Mouse (Mus musculus) C2C12 (cell line): ENCODE measurements around the gene Slc39a7. TPM values are rescaled to one million over a fixed set of nuclear protein-coding genes. Genes with fewer than 3 reads are reported as not detected.

Source experiments
- H3K27me3 ChIP-seq: one replicate; pipeline ENCODE4 v1.6.1; 2011; ENCODE audit not compliant: control insufficient read depth, insufficient read depth, insufficient read length
- H3K36me3 ChIP-seq: one replicate; pipeline ENCODE4 v1.6.1; 2011; ENCODE audit not compliant: control insufficient read depth, insufficient read depth
- H3K4me3 ChIP-seq: one replicate; pipeline ENCODE4 v1.5.1; 2011; ENCODE audit warnings: mild to moderate bottlenecking, control low read depth; ENCODE audit not compliant: poor library complexity, insufficient read depth, severe bottlenecking
- H3K79me2 ChIP-seq: one replicate; pipeline ENCODE4 v1.6.1; 2011; ENCODE audit not compliant: control insufficient read depth, insufficient read depth
- H3K79me3 ChIP-seq: one replicate; pipeline ENCODE4 v1.6.1; 2011; ENCODE audit warnings: low read depth, control low read depth
- H3ac ChIP-seq: one replicate; pipeline ENCODE3; 2011; ENCODE audit warnings: low read depth; ENCODE audit not compliant: control insufficient read depth, insufficient read length
- CEBPB ChIP-seq: IDR thresholded peaks from one replicate; pipeline ENCODE4 v1.6.1; 2011; ENCODE audit warnings: low read depth, mild to moderate bottlenecking, control low read depth, moderate library complexity
- CTCF ChIP-seq: IDR thresholded peaks from one replicate; pipeline ENCODE4 v1.5.1; 2011; ENCODE audit not compliant: control insufficient read depth, insufficient read depth, insufficient read length
- FOSL1 ChIP-seq: IDR thresholded peaks from one replicate; pipeline ENCODE4 v1.8.0; 2011; ENCODE audit warnings: mild to moderate bottlenecking, low read length; ENCODE audit not compliant: poor library complexity, insufficient read depth, severe bottlenecking
- MAX ChIP-seq: IDR thresholded peaks from one replicate; pipeline ENCODE4 v1.6.1; 2011; ENCODE audit warnings: mild to moderate bottlenecking, control low read depth
- MYOD1 ChIP-seq: IDR thresholded peaks from one replicate; pipeline ENCODE4 v1.6.1; 2011; ENCODE audit warnings: low read depth; ENCODE audit not compliant: control insufficient read depth, insufficient read length
- MYOG ChIP-seq: IDR thresholded peaks from one replicate; pipeline ENCODE4 v1.6.1; 2011; ENCODE audit not compliant: control insufficient read depth, insufficient read length; ENCODE audit errors: extremely low read depth
- USF1 ChIP-seq: IDR thresholded peaks from one replicate; pipeline ENCODE4 v1.6.1; 2011; ENCODE audit warnings: low read depth, mild to moderate bottlenecking, control low read depth, moderate library complexity
- polyA plus RNA-seq: library from polyadenylated mRNA; unstranded; fragments of >200 nt; fragmentation: generic; extraction: Trizol; gene quantifications from one replicate; pipeline ENCODE4 v1.2.1, GENCODE M21; 2012; ENCODE audit warnings: missing spikeins

The Slc39a7 gene
- polyA plus RNA-seq, 1 experiment, result 175 TPM

GRCm38 (mm10) chr17:34039562-34040450, 8.3 kb upstream of the Slc39a7 start:
- Histone ChIP-seq H3K36me3 (peaks cover 25% of the 10 kb centered on the region), H3K4me3 (no peak overlapping the region), H3ac (peak overlapping the region; percentile 6), H3K79me2 (no peaks in the 10 kb centered on the region), H3K79me3 (no peaks in the 10 kb centered on the region), H3K27me3 (no peaks in the 10 kb centered on the region)
- TF ChIP-seq CEBPB (no peak), CTCF (no peak), MYOG (no peak), MYOD1 (no peak), FOSL1 (no peak)

GRCm38 (mm10) chr17:34038878-34039561, 7.5 kb upstream of the Slc39a7 start, which contains the start of gene Col11a2:
Gene Col11a2, plus strand, starts transcription at chr17:34039437.
- no peaks in the 10 kb centered on the region for H3K27me3 ChIP-seq
- H3ac ChIP-seq, result peak within 1 kb of the TSS; percentile 6
- no peak within 1 kb of the TSS for H3K4me3 ChIP-seq
- H3K79me3 ChIP-seq, result no peaks in the 10 kb centered on the region
- H3K36me3 ChIP-seq, result peaks cover 25% of the 10 kb centered on the region
- peaks cover 6% of the 10 kb centered on the region for H3K79me2 ChIP-seq
- TF ChIP-seq CTCF (no peak), FOSL1 (no peak), CEBPB (no peak)

GRCm38 (mm10) chr17:34038440-34038839, 7.0 kb upstream of the Slc39a7 start:
- Histone ChIP-seq H3K27me3 (no peaks in the 10 kb centered on the region), H3ac (no peak overlapping the region), H3K36me3 (peaks cover 25% of the 10 kb centered on the region), H3K79me3 (no peaks in the 10 kb centered on the region), H3K79me2 (peaks cover 11% of the 10 kb centered on the region), H3K4me3 (no peak overlapping the region)
- no peak for TF ChIP-seq CTCF
- no peak for TF ChIP-seq CEBPB
- no peak for TF ChIP-seq MYOD1
- no peak for TF ChIP-seq USF1
- TF ChIP-seq FOSL1, result no peak
- no peak for TF ChIP-seq MYOG
- TF ChIP-seq MAX, result no peak

- H3K36me3 ChIP-seq, result peaks cover 25% of the 10 kb centered on the region
- H3K79me2 ChIP-seq, result peaks cover 23% of the 10 kb centered on the region
- H3K27me3 ChIP-seq, result no peaks in the 10 kb centered on the region
- H3K4me3 ChIP-seq, result no peak overlapping the region
- no peak for TF ChIP-seq MYOD1
- TF ChIP-seq FOSL1, result no peak
- no peak for TF ChIP-seq USF1
- no peak for TF ChIP-seq CEBPB
- no peak for TF ChIP-seq MAX
- TF ChIP-seq MYOG, result no peak
- TF ChIP-seq CTCF, result no peak
- no peak overlapping the region for H3ac ChIP-seq
- H3K79me3 ChIP-seq, result peaks cover 6% of the 10 kb centered on the region
These were observed 5.8 kb upstream of the Slc39a7 start for GRCm38 (mm10) chr17:34037241-34037640.

GRCm38 (mm10) chr17:34036647-34037046, 5.2 kb upstream of the Slc39a7 start:
- Histone ChIP-seq H3K4me3 (no peak overlapping the region), H3K79me3 (peaks cover 6% of the 10 kb centered on the region), H3K36me3 (peaks cover 25% of the 10 kb centered on the region), H3K27me3 (no peaks in the 10 kb centered on the region), H3K79me2 (peaks cover 26% of the 10 kb centered on the region), H3ac (no peak overlapping the region)
- TF ChIP-seq USF1, result no peak
- TF ChIP-seq CEBPB, result no peak
- no peak for TF ChIP-seq MYOD1
- TF ChIP-seq MAX, result no peak
- no peak for TF ChIP-seq FOSL1
- TF ChIP-seq CTCF, result no peak
- TF ChIP-seq MYOG, result no peak

GRCm38 (mm10) chr17:34035517-34035916, 4.0 kb upstream of the Slc39a7 start:
- Histone ChIP-seq H3K36me3 (peaks cover 25% of the 10 kb centered on the region), H3K4me3 (no peak overlapping the region), H3K79me3 (peaks cover 14% of the 10 kb centered on the region), H3ac (no peak overlapping the region), H3K79me2 (peaks cover 35% of the 10 kb centered on the region), H3K27me3 (no peaks in the 10 kb centered on the region)
- TF ChIP-seq MAX (no peak), CEBPB (no peak), MYOG (no peak), USF1 (no peak), FOSL1 (no peak), CTCF (no peak), MYOD1 (no peak)
